Mouse (Mus musculus) cortical plate, adult 2 months (tissue): ENCODE results near the gene Ebf1.

ENCODE experiments used
- CTCF ChIP-seq: fragments of 200-500 bp; IDR thresholded peaks from 2 replicates; pipeline ENCODE4 v1.5.1; 2011; ENCODE audit warnings: mild to moderate bottlenecking, control low read depth, low read length; ENCODE audit not compliant: insufficient read depth; ENCODE audit errors: extremely low read depth
- POLR2A ChIP-seq: fragments of 200-500 bp; IDR thresholded peaks from 2 replicates; pipeline ENCODE4 v1.6.1; 2011; ENCODE audit warnings: mild to moderate bottlenecking, low read length, control low read depth; ENCODE audit not compliant: insufficient read depth; ENCODE audit errors: extremely low read depth

DNA sequence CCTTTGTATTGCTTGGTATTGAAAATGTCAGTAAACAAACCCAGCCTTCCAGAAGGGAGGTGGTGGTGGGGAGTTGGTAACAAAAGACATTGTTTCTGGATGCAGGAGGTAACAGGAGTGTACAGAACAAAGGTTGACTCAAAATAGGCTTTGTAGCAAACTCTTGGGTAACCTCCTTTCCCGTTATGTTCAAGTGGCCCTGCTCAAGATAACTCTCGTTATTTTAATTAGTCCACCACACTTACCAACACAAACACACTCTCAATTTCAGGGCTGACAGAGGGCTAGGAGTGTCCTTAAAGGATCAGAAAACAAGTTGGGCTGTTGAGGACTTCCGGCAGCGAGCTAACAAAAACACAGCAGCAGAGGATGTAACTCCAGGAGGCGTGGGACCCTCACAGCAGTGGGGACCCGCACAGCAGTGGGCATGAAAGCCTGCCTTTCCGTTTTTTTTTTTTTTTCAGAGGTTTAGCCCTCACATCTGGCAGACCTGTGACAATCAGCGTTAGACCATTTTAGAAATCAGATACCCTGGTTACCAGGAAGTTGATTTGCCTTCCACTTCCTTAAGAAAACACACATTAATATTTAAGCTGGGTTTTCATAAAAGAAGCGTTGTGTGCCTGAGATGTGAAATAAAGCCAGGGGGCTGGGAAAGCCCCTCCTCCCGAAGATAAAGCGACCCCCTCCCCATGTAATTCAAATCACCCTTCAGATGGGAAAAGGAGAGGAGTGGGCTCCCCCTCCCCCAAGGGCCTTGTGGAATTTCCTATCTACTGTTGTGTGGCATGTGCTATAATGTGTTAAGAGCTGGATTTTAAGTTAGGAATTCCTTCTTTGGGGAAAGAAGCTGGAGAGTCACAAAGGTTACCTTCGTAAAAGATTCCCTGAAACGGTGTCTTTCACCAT, 90.5 kb downstream of the Ebf1 start:
- TF ChIP-seq CTCF (no peak), POLR2A (no peak)
